Mouse (Mus musculus) forebrain, postnatal 0 days (tissue): Measurements from ENCODE around the gene Btnl4. TPM values are rescaled to one million over a fixed set of nuclear protein-coding genes. Genes with fewer than 3 reads are reported as not detected.
A peak's percentile ranks its signal among the peaks of the same experiment; 100 is the strongest.
"Not testable (repeated sequence)": the region's sequence is repeated elsewhere in the genome, so short reads cannot be mapped to it uniquely, and the experiment has no call there.

Experiments used
- ATAC-seq: fragments of 200-750 bp; cut with Nextera tagmentation; 2 replicates; pipeline ENCODE4 v1.8.0; 2017; ENCODE audit warnings: mild to moderate bottlenecking, moderate library complexity
- DNase-seq: peaks from one replicate; pipeline ENCODE4 v3.0.0-alpha.2; 2015
- H3K27ac ChIP-seq: fragments of 300-500 bp; sonication (generic); 2 replicates; pipeline ENCODE4 v1.5.1; 2014; ENCODE audit warnings: low read depth, mild to moderate bottlenecking, antibody characterized with exemption, low read length, moderate library complexity, mixed read lengths
- H3K27me3 ChIP-seq: fragments of 300-500 bp; sonication (generic); 2 replicates; pipeline ENCODE4 v1.6.1; 2014; ENCODE audit warnings: mild to moderate bottlenecking, low read length, mixed read lengths; ENCODE audit not compliant: insufficient read depth
- H3K36me3 ChIP-seq: fragments of 300-500 bp; sonication (generic); 2 replicates; pipeline ENCODE4 v1.6.1; 2014; ENCODE audit warnings: mild to moderate bottlenecking, moderate library complexity; ENCODE audit not compliant: insufficient read depth
- H3K4me1 ChIP-seq: fragments of 300-500 bp; sonication (generic); 2 replicates; pipeline ENCODE4 v1.6.1; 2014; ENCODE audit warnings: antibody characterized with exemption; ENCODE audit not compliant: insufficient read depth
- H3K4me2 ChIP-seq: fragments of 300-500 bp; sonication (generic); 2 replicates; pipeline ENCODE4 v1.6.1; 2014; ENCODE audit warnings: low read depth, mild to moderate bottlenecking, moderate library complexity
- H3K4me3 ChIP-seq: fragments of 300-500 bp; sonication (generic); 2 replicates; pipeline ENCODE4 v1.5.1; 2014; ENCODE audit warnings: low read depth, low read length, mixed read lengths
- H3K9ac ChIP-seq: fragments of 300-500 bp; sonication (generic); 2 replicates; pipeline ENCODE4 v1.6.1; 2014; ENCODE audit warnings: mild to moderate bottlenecking
- H3K9me3 ChIP-seq: fragments of 300-500 bp; sonication (generic); 2 replicates; pipeline ENCODE4 v1.6.1; 2016; ENCODE audit warnings: low read length
- CTCF ChIP-seq: sonication (generic); IDR thresholded peaks from 2 replicates; pipeline ENCODE4 v1.5.1; 2016; ENCODE audit warnings: antibody characterized with exemption, control low read depth, low read depth
- WGBS: fragments of 180-500 bp; shearing (Covaris S2); extraction: QIAGEN DNeasy Blood & Tissue Kit; methylation state at CpG from one replicate; pipeline ENCODE4 v1.1.7; 2014; 5-methylcytosine and 5-hydroxymethylcytosine counted together
- polyA plus RNA-seq: library from polyadenylated mRNA; unstranded; fragments of >200 nt; fragmentation: Nextera tagmentation; extraction: Ambion mirVana; gene quantifications from 2 replicates; pipeline ENCODE4 v1.2.1, GENCODE M21; 2015
- total RNA-seq: library from RNA; depleted of rRNA; stranded (reverse); fragments of >200 nt; gene quantifications from 2 replicates; pipeline ENCODE4 v1.2.3, GENCODE M21; 2014

The Btnl4 gene
- total and polyA plus RNA-seq, 2 experiments from 2014 or later, result not detected

- Histone ChIP-seq H3K4me2 (no peak overlapping the region), H3K36me3 (no peaks in the 10 kb centered on the region)
Measured at GRCm38 (mm10) chr17:34470491-34470890, 6.6 kb downstream of the Btnl4 start.

GRCm38 (mm10) chr17:34465906-34466305 lies 11.2 kb downstream of the Btnl4 start:
- H3K9me3 ChIP-seq, H3K4me2 ChIP-seq, H3K27me3 ChIP-seq, H3K36me3 ChIP-seq, H3K4me3 ChIP-seq, ATAC-seq, H3K9ac ChIP-seq, DNase-seq, H3K27ac ChIP-seq, H3K4me1 ChIP-seq: not testable (repeated sequence)

More at GRCm38 (mm10) chr17:34470491-34470890, 6.6 kb downstream of the Btnl4 start:
- no peak for TF ChIP-seq CTCF
- Histone ChIP-seq H3K27me3 (no peaks in the 10 kb centered on the region), H3K9me3 (no peaks in the 10 kb centered on the region), H3K4me1 (no peaks in the 10 kb centered on the region), H3K27ac (no peak overlapping the region), H3K9ac (no peak overlapping the region), H3K4me3 (no peak overlapping the region)
- DNase-seq (no peak), ATAC-seq (no peak)
- 88% methylated on average over 2 of the region's 2 CpGs for WGBS

- no peak overlapping the region for H3K9ac ChIP-seq
- no peak for TF ChIP-seq CTCF
- no peak overlapping the region for H3K27ac ChIP-seq
- H3K4me3 ChIP-seq, result no peak overlapping the region
- H3K27me3 ChIP-seq, result no peaks in the 10 kb centered on the region
- H3K36me3 ChIP-seq, result no peaks in the 10 kb centered on the region
- no peak for ATAC-seq
- no peak overlapping the region for H3K4me2 ChIP-seq
- no peak for DNase-seq
- no peaks in the 10 kb centered on the region for H3K4me1 ChIP-seq
- WGBS, result 90% methylated on average over 3 of the region's 3 CpGs
- H3K9me3 ChIP-seq, result no peaks in the 10 kb centered on the region
Measured at GRCm38 (mm10) chr17:34459255-34459654, 17.9 kb downstream of the Btnl4 start.

- no peak overlapping the region for H3K27ac ChIP-seq
- no peak overlapping the region for H3K9ac ChIP-seq
- DNase-seq (no peak), ATAC-seq (no peak)
- 82% methylated on average over 4 of the region's 4 CpGs for WGBS
- H3K4me3 ChIP-seq, result no peak overlapping the region
- no peaks in the 10 kb centered on the region for H3K27me3 ChIP-seq
- TF ChIP-seq CTCF, result no peak
- H3K9me3 ChIP-seq, result no peaks in the 10 kb centered on the region
- H3K36me3 ChIP-seq, result no peaks in the 10 kb centered on the region
- no peaks in the 10 kb centered on the region for H3K4me1 ChIP-seq
- no peak overlapping the region for H3K4me2 ChIP-seq
Measured at GRCm38 (mm10) chr17:34457668-34458067, 19.4 kb downstream of the Btnl4 start.

GRCm38 (mm10) chr17:34448473-34449041 lies 28.6 kb downstream of the Btnl4 start:
- no peak for DNase-seq
- WGBS, result 75% methylated on average over 6 of the region's 6 CpGs
- no peak for ATAC-seq
- no peaks in the 10 kb centered on the region for H3K27me3 ChIP-seq
- H3K4me1 ChIP-seq, result no peaks in the 10 kb centered on the region
- no peak for TF ChIP-seq CTCF
- H3K27ac ChIP-seq, result no peak overlapping the region
- no peaks in the 10 kb centered on the region for H3K36me3 ChIP-seq
- H3K9ac ChIP-seq, result no peak overlapping the region
- H3K9me3 ChIP-seq, result no peaks in the 10 kb centered on the region
- no peak overlapping the region for H3K4me2 ChIP-seq
- no peak overlapping the region for H3K4me3 ChIP-seq

- TF ChIP-seq CTCF, result no peak
- Histone ChIP-seq H3K27me3 (no peaks in the 10 kb centered on the region), H3K9me3 (no peaks in the 10 kb centered on the region), H3K4me2 (no peak overlapping the region), H3K27ac (no peak overlapping the region), H3K9ac (no peak overlapping the region), H3K4me1 (no peaks in the 10 kb centered on the region), H3K36me3 (no peaks in the 10 kb centered on the region), H3K4me3 (no peak overlapping the region)
- ATAC-seq (no peak), DNase-seq (no peak)
- WGBS, result 92% methylated on average over 7 of the region's 7 CpGs
Measured at GRCm38 (mm10) chr17:34441990-34442389, 35.1 kb downstream of the Btnl4 start.

GRCm38 (mm10) chr17:34439795-34440194 lies 37.3 kb downstream of the Btnl4 start:
- Histone ChIP-seq H3K27ac (no peak overlapping the region), H3K4me3 (no peak overlapping the region), H3K9me3 (no peaks in the 10 kb centered on the region), H3K27me3 (no peaks in the 10 kb centered on the region), H3K9ac (no peak overlapping the region), H3K4me1 (no peaks in the 10 kb centered on the region), H3K4me2 (no peak overlapping the region), H3K36me3 (no peaks in the 10 kb centered on the region)
- DNase-seq (peak; percentile 37), ATAC-seq (no peak)
- TF ChIP-seq CTCF, result peak; percentile 67
- 44% methylated on average over 3 of the region's 3 CpGs for WGBS
